Mouse (Mus musculus): ENCODE data around the gene Ppp1r9b. TPM values are rescaled to one million over a fixed set of nuclear protein-coding genes. Genes with fewer than 3 reads are reported as not detected.
"Not testable (repeated sequence)": the region's sequence is repeated elsewhere in the genome, so short reads cannot be mapped to it uniquely, and the experiment has no call there.

The Ppp1r9b gene
- polyA plus RNA-seq, 1 experiment from 2014 or later: 15.3 TPM

DNA sequence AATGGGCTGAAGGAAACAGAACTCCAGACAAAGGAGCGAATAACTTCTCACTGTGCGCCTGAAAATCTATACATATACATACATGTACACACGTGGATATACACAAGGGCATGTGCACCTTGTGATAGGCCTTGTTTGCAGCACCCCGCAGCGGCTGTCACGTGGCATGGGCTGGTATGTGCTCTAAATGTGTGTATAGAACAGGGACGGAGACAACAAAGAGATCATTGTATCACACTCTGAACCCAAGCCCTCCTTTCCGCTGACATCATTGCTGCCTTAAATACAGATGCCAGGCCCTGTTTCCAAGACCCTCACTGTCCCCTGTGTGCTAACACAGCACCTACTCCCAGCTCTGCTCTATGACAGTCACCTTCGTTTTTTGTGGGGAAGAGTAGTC is 35.7 kb upstream of the Ppp1r9b start:
- ATAC-seq (ENCODE audit: insufficient read depth, low FRiP score, low TSS enrichment): no peak
- DNase-seq (ENCODE audit: low spot score): no peak
- no peak overlapping the region for H3K27ac ChIP-seq (ENCODE audit: low read depth, low read length)

DNA sequence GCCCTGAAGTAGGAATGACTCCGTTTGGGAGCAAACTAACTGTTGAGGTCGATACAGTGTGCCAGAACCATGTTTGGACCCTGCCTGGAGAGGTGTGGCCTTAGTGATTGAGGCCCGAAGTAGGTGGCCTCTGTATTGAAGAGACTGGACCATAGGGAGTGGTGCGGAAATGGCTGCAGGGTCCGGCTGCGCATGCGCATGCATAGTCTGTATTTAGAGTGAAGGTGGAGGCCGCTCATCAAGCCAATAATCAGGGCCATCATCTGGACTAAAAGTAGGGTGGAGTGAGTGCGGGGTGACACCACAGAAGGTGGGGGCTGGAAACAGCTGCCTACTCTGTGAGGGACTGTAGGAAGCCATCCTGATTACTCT is 33.2 kb upstream of the Ppp1r9b start:
- ATAC-seq (ENCODE audit: insufficient read depth, low FRiP score, low TSS enrichment) (no peak), DNase-seq (ENCODE audit: low spot score) (no peak)
- 81% methylated on average over 9 of the region's 9 CpGs for WGBS
- Histone ChIP-seq H3K4me2 (ENCODE audit: low read depth) (no peak overlapping the region), H3K9me3 (ENCODE audit: control insufficient read depth, low read length) (no peaks in the 10 kb centered on the region), H3K4me3 (ENCODE audit: low read depth, low read length) (no peak overlapping the region), H3K9ac (ENCODE audit: low read length) (no peak overlapping the region), H3K36me3 (ENCODE audit: control insufficient read depth, insufficient read depth, low read length) (no peaks in the 10 kb centered on the region), H3K4me1 (ENCODE audit: control insufficient read depth, insufficient read depth, low read length) (no peaks in the 10 kb centered on the region), H3K27me3 (ENCODE audit: control insufficient read depth, insufficient read depth, low read length) (no peaks in the 10 kb centered on the region), H3K27ac (ENCODE audit: low read depth, low read length) (no peak overlapping the region)

More for the DNA sequence above, 35.7 kb upstream of the Ppp1r9b start:
- Histone ChIP-seq H3K9ac (ENCODE audit: low read length) (no peak overlapping the region), H3K4me2 (ENCODE audit: low read depth) (no peak overlapping the region), H3K4me1 (ENCODE audit: control insufficient read depth, insufficient read depth, low read length) (peaks cover 3% of the 10 kb centered on the region), H3K4me3 (ENCODE audit: low read depth, low read length) (no peak overlapping the region), H3K27me3 (ENCODE audit: control insufficient read depth, insufficient read depth, low read length) (no peaks in the 10 kb centered on the region), H3K9me3 (ENCODE audit: control insufficient read depth, low read length) (no peaks in the 10 kb centered on the region), H3K36me3 (ENCODE audit: control insufficient read depth, insufficient read depth, low read length) (no peaks in the 10 kb centered on the region; the same call in 1 of the 2 replicates)
- 75% methylated on average over 9 of the region's 9 CpGs for WGBS

DNA sequence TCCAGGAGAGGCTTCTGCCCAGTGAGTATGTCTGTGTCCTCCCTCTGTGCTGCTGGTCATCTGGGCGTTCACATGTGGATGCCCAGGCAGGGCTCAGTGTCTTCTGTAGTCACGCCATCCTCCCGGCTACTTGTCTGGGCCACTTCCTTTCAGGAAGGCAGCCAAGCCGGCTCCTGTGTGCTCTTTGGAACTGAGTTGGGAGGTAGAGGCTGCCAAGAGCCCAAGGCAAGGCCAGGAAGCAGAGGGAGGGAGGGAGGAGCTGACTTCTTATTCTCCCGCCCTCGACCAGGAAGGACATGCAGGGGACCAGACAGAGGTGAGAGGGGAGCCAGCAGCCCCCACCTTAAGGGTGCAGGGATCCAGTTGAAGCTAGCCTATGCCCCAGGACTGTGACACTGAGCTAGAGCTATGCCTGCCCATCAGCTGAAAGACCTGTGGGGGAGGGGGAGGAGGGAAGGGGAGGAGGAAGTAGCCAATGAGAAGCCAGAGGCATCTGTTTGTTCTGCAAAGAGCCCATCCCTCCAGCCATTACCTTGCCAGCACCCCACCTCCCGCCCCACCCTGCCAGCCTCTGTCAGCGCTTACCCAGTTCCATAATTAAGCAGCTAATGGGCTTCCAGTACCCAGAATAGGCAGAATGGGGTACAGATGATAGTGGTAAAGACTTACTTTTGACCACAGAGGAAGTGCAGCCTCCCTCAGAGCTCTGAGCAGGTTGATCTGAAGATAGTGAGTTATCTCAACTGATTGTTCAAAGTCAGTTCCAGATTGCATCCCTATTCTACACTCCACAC is 32.6 kb upstream of the Ppp1r9b start:
- Histone ChIP-seq H3K4me1 (ENCODE audit: control insufficient read depth, insufficient read depth, low read length) (no peaks in the 10 kb centered on the region), H3K9me3 (ENCODE audit: control insufficient read depth, low read length) (no peaks in the 10 kb centered on the region), H3K4me2 (ENCODE audit: low read depth) (no peak overlapping the region), H3K36me3 (ENCODE audit: control insufficient read depth, insufficient read depth, low read length) (no peaks in the 10 kb centered on the region), H3K9ac (ENCODE audit: low read length) (no peak overlapping the region), H3K4me3 (ENCODE audit: low read depth, low read length) (no peak overlapping the region), H3K27ac (ENCODE audit: low read depth, low read length) (no peak overlapping the region), H3K27me3 (ENCODE audit: control insufficient read depth, insufficient read depth, low read length) (no peaks in the 10 kb centered on the region)
- 18% methylated on average over 8 of the region's 8 CpGs for WGBS
- no peak for ATAC-seq (ENCODE audit: insufficient read depth, low FRiP score, low TSS enrichment)
- peak; percentile 43 for DNase-seq (ENCODE audit: low spot score)

DNA sequence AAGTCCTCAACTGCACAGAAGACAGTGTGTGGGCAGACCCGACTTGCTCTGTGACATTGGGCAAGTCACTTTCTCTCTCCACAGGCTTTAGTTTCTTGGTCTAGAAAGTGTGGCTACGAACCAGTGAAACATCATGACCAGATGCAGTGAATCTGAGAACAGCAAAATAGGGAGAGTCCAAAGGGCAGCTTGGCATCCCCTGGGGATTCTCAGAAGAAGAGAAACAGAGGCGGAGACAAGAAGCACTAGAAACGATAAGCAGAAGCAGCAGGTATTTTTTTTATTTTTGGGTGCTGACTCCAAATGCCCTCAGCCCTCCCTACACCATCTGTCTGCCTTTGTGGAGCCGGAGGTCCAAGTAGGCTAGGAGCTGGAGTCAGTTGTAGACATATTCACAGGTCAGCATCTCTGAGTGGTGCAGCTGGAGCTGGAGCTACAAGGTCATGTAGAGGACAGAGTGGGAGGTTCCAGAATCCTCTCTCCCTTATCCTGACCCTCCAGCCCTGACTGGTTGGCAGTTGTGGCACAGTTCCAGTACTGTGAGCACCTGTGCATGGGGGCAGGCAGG is 28.2 kb upstream of the Ppp1r9b start:
- ATAC-seq (ENCODE audit: insufficient read depth, low FRiP score, low TSS enrichment) (no peak), DNase-seq (ENCODE audit: low spot score) (no peak)
- no peak overlapping the region for H3K4me2 ChIP-seq (ENCODE audit: low read depth)
- H3K36me3 ChIP-seq (ENCODE audit: control insufficient read depth, insufficient read depth, low read length): no peaks in the 10 kb centered on the region
- no peak overlapping the region for H3K9ac ChIP-seq (ENCODE audit: low read length)
- no peak overlapping the region for H3K4me3 ChIP-seq (ENCODE audit: low read depth, low read length)
- no peaks in the 10 kb centered on the region for H3K27me3 ChIP-seq (ENCODE audit: control insufficient read depth, insufficient read depth, low read length)
- 73% methylated on average over 5 of the region's 5 CpGs for WGBS
- no peaks in the 10 kb centered on the region for H3K9me3 ChIP-seq (ENCODE audit: control insufficient read depth, low read length)
- H3K27ac ChIP-seq (ENCODE audit: low read depth, low read length): no peak overlapping the region
- no peaks in the 10 kb centered on the region for H3K4me1 ChIP-seq (ENCODE audit: control insufficient read depth, insufficient read depth, low read length)

DNA sequence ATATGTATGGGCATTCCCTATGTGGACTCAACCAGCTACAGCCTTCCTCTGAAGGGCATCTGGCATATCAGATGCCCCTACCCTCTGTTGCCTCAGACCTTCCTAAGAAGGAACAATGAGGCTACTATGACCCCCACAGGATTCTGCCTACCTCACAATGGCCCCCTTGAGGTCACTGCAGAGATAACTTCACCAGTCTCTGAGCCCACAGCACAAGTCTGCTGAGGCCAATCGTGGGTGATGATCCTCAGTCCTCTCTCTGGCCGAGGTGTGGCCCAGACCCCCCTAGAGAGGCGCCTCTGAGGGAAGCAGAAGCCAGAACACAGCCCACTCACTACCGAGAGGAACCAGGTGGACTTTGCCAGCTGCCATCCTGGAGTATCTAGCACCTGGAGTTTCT is 23.4 kb upstream of the Ppp1r9b start, which contains the start of gene Hils1:
Hils1 (plus strand) TSS at position 175 of the 400 bp plus-strand sequence.
- H3K4me2 ChIP-seq (ENCODE audit: low read depth): no peak within 1 kb of the TSS
- H3K9ac ChIP-seq (ENCODE audit: low read length): no peak within 1 kb of the TSS
- 49% methylated on average over 4 of the region's 4 CpGs for WGBS
- ATAC-seq (ENCODE audit: insufficient read depth, low FRiP score, low TSS enrichment): no peak
- no peaks in the 10 kb centered on the region for H3K9me3 ChIP-seq (ENCODE audit: control insufficient read depth, low read length)
- DNase-seq (ENCODE audit: low spot score): no peak
- H3K36me3 ChIP-seq (ENCODE audit: control insufficient read depth, insufficient read depth, low read length): no peaks in the 10 kb centered on the region
- H3K27me3 ChIP-seq (ENCODE audit: control insufficient read depth, insufficient read depth, low read length): no peaks in the 10 kb centered on the region
- no peak within 1 kb of the TSS for H3K4me3 ChIP-seq (ENCODE audit: low read depth, low read length)
- no peaks in the 10 kb centered on the region for H3K4me1 ChIP-seq (ENCODE audit: control insufficient read depth, insufficient read depth, low read length)
- no peak within 1 kb of the TSS for H3K27ac ChIP-seq (ENCODE audit: low read depth, low read length)

DNA sequence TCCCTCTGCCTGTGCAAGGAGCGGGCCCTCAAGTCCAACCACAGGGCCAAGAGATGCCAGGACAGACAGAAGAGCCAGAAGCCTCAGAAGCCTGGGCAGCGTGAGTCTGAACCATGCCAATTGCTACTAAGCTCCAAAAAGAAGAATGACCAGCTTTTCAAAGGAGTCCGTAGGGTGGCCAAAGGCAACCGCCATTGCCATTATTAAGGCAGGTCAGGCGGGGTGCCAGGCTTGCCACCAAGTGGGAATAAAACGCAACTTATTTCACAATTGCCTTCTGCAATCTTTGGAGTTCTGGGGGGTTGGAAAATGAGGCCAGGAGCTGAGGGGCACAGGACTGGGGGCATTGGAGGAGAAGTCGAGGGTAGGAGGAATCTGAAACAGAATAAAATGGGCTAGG is 22.6 kb upstream of the Ppp1r9b start:
- Histone ChIP-seq H3K4me2 (ENCODE audit: low read depth) (no peak overlapping the region), H3K27ac (ENCODE audit: low read depth, low read length) (no peak overlapping the region), H3K27me3 (ENCODE audit: control insufficient read depth, insufficient read depth, low read length) (no peaks in the 10 kb centered on the region), H3K4me1 (ENCODE audit: control insufficient read depth, insufficient read depth, low read length) (no peaks in the 10 kb centered on the region), H3K9ac (ENCODE audit: low read length) (no peak overlapping the region), H3K4me3 (ENCODE audit: low read depth, low read length) (no peak overlapping the region), H3K9me3 (ENCODE audit: control insufficient read depth, low read length) (no peaks in the 10 kb centered on the region), H3K36me3 (ENCODE audit: control insufficient read depth, insufficient read depth, low read length) (no peaks in the 10 kb centered on the region)
- ATAC-seq (ENCODE audit: insufficient read depth, low FRiP score, low TSS enrichment) (no peak), DNase-seq (ENCODE audit: low spot score) (no peak)
- WGBS: 85% methylated on average over 7 of the region's 7 CpGs

DNA sequence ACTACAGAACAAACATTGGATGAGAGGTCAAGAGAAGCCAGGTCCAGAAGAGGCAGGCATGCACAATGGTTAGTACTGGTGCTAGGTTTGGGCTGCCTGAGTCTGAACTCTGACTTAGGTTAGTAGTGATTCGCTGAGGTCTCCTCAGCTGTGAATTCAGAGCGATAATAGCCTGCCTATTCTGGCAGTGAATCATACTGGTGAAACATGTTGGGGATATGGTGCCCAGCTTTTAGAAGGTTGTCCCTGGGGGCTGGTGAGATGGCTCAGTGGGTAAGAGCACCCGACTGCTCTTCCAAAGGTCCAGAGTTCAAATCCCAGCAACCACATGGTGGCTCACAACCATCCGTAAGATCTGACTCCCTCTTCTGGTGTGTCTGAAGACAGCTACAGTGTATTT is 21.1 kb upstream of the Ppp1r9b start:
- H3K36me3 ChIP-seq (ENCODE audit: control insufficient read depth, insufficient read depth, low read length); H3K4me2 ChIP-seq (ENCODE audit: low read depth); H3K4me3 ChIP-seq (ENCODE audit: low read depth, low read length); H3K27me3 ChIP-seq (ENCODE audit: control insufficient read depth, insufficient read depth, low read length); H3K4me1 ChIP-seq (ENCODE audit: control insufficient read depth, insufficient read depth, low read length); ATAC-seq (ENCODE audit: insufficient read depth, low FRiP score, low TSS enrichment); H3K9me3 ChIP-seq (ENCODE audit: control insufficient read depth, low read length); H3K9ac ChIP-seq (ENCODE audit: low read length); H3K27ac ChIP-seq (ENCODE audit: low read depth, low read length); DNase-seq (ENCODE audit: low spot score): not testable (repeated sequence)
- 92% methylated on average over 4 of the region's 4 CpGs for WGBS

DNA sequence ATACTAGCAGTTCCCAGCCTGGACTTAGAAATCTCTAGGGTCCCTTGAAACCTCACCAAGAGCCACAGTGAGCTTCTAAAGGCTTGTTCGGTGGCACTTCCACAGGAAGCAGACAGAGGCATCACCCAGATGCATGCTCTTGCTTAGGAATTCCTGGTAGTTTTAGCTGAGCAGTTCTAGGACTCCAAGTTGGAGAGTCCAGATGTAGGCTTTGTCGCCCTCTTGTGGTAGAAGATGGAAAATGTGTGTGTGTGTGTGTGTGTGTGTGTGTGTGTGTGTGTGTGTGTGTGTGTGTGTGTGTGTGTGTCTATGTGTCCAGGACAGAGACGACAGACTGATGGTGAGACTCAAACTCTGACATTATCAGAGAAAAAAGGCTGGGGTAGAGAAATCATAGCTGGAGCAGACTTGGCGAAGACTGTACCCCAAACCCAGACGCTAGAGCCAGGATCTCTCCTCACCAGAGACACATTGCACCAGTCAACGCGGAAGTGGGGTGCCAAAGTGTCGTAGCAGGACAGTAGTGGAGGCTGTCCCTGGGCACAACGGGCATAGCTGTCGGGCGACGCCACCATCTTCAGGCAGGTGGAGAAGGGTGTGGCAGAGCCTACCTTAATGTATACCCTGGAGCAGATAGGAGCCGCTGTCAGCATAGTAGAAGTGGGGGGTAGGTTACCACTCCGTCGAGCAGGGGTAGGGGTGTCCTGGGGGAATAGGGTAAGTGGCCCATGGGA is 20.5 kb upstream of the Ppp1r9b start:
- DNase-seq (ENCODE audit: low spot score) (peak; percentile 65), ATAC-seq (ENCODE audit: insufficient read depth, low FRiP score, low TSS enrichment) (no peak)
- Histone ChIP-seq H3K4me2 (ENCODE audit: low read depth) (no peak overlapping the region), H3K4me3 (ENCODE audit: low read depth, low read length) (no peak overlapping the region), H3K4me1 (ENCODE audit: control insufficient read depth, insufficient read depth, low read length) (no peaks in the 10 kb centered on the region), H3K9ac (ENCODE audit: low read length) (no peak overlapping the region), H3K36me3 (ENCODE audit: control insufficient read depth, insufficient read depth, low read length) (no peaks in the 10 kb centered on the region), H3K9me3 (ENCODE audit: control insufficient read depth, low read length) (no peaks in the 10 kb centered on the region), H3K27me3 (ENCODE audit: control insufficient read depth, insufficient read depth, low read length) (no peaks in the 10 kb centered on the region), H3K27ac (ENCODE audit: low read depth, low read length) (no peak overlapping the region)
- WGBS: 66% methylated on average over 15 of the region's 15 CpGs
